Mouse (Mus musculus) bone marrow, adult 2 months (tissue): ENCODE results near the gene Bloc1s3. TPM values are rescaled to one million over a fixed set of nuclear protein-coding genes. Genes with fewer than 3 reads are reported as not detected.

Experiments
- H3K27ac ChIP-seq: fragments of 200-500 bp; 2 replicates; pipeline ENCODE4 v1.5.1; 2012; ENCODE audit warnings: low read depth, mild to moderate bottlenecking, control low read depth, inconsistent platforms, low read length; ENCODE audit not compliant: control insufficient read depth, poor library complexity, insufficient read depth
- H3K4me1 ChIP-seq: fragments of 200-500 bp; 2 replicates; pipeline ENCODE4 v1.6.1; 2011; ENCODE audit warnings: low read length; ENCODE audit not compliant: control insufficient read depth, insufficient read depth
- H3K4me3 ChIP-seq: fragments of 200-500 bp; replicated peaks from 2 replicates; pipeline ENCODE3; 2011; ENCODE audit warnings: mild to moderate bottlenecking, low read depth, low read length, control low read depth; ENCODE audit not compliant: control insufficient read depth
- CTCF ChIP-seq: fragments of 200-500 bp; IDR thresholded peaks from 2 replicates; pipeline ENCODE4 v1.5.1; 2011; ENCODE audit warnings: low read length, control low read depth; ENCODE audit not compliant: control insufficient read depth, insufficient read depth
- POLR2A ChIP-seq: fragments of 200-500 bp; IDR thresholded peaks from 2 replicates; pipeline ENCODE4 v1.6.1; 2011; ENCODE audit warnings: low read depth, mild to moderate bottlenecking, control low read depth, low read length, borderline replicate concordance; ENCODE audit not compliant: control insufficient read depth
- WGBS: fragments of 180-500 bp; shearing (Covaris S2); methylation state at CpG from one replicate; pipeline ENCODE4 v1.1.7; 2018; 5-methylcytosine and 5-hydroxymethylcytosine counted together
- polyA plus RNA-seq: library from polyadenylated mRNA; stranded (reverse); fragments of >200 nt; gene quantifications from 2 replicates; pipeline ENCODE4 v1.2.4, GENCODE M21; 2011; ENCODE audit warnings: low replicate concordance; ENCODE audit not compliant: missing spikeins, insufficient read depth, insufficient read length

Bloc1s3 gene
- polyA plus RNA-seq, 1 experiment, result 8.0 TPM

GRCm38 (mm10) chr7:19507612-19507981 is 570 bp downstream of the Bloc1s3 start:
- Histone ChIP-seq H3K4me1 (peaks cover 4% of the 10 kb centered on the region; the same call in 1 of the 2 replicates), H3K27ac (no peak overlapping the region; the same call in 1 of the 2 replicates), H3K4me3 (peak overlapping the region; percentile 95)
- TF ChIP-seq POLR2A (no peak), CTCF (no peak)
- 6% methylated on average over 18 of the region's 18 CpGs for WGBS

- H3K4me3 ChIP-seq, result peak overlapping the region; percentile 95
- H3K4me1 ChIP-seq, result peaks cover 4% of the 10 kb centered on the region; the same call in 1 of the 2 replicates
- H3K27ac ChIP-seq, result peak overlapping the region; percentile 4; the same call in 1 of the 2 replicates
- TF ChIP-seq CTCF (no peak), POLR2A (no peak)
- WGBS, result 4% methylated on average over 69 of the region's 71 CpGs
These were observed 1.1 kb downstream of the Bloc1s3 start for GRCm38 (mm10) chr7:19506969-19507611.

DNA sequence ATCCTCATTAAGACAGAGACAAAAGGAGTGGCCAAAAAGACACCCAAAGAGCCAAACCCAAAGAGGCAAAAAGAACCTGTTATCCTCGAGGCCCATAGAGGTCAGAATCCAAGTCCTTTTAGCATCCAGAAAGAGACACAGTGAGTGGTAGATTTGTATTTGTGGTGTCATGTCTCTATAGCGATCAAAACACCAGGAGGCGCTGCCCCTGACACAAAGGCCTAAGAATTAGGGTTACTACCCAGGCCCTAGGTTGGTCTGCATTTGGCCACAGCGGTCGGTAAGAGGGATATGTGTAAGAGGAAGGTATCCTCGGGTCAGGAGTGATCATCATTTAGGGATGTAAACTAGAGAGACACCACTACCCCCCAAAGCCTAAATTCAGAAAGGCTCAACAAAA is 1.8 kb downstream of the Bloc1s3 start:
- Histone ChIP-seq H3K27ac (no peak overlapping the region), H3K4me1 (peaks cover 4% of the 10 kb centered on the region; the same call in 1 of the 2 replicates), H3K4me3 (no peak overlapping the region)
- 32% methylated on average over 6 of the region's 6 CpGs for WGBS
- TF ChIP-seq POLR2A (no peak), CTCF (peak; percentile 22; the same call in 1 of the 2 replicates)

DNA sequence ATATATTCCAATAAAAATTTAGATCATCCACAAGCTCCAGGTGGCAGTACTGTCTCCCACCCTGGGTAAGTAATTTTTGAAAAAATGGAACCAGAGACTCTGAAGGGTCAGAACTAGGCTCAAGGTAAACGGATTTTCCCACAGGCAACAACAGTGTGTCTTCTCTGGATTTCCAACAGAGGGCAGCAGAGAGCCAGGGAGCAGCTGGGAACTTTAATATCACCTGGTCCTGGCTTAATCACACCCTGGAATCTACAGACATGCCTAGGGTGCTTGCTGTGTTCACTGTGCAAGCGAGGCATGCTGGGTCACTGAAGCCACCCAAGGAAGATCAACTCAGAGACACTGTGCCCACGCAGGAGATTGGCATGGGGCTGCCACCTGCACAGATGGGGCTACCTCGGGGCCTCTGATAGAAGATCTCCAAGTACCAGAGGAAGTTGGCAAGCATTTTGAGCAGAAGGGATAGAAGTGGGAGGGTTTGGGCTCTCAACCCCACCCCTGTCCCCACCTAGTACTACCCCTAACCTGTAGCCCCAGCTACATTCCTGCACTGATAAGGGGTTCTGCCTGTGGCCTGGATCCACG is 4.6 kb downstream of the Bloc1s3 start:
- Histone ChIP-seq H3K27ac (no peak overlapping the region; the same call in 1 of the 2 replicates), H3K4me3 (no peak overlapping the region), H3K4me1 (peaks cover 5% of the 10 kb centered on the region; the same call in 1 of the 2 replicates)
- 28% methylated on average over 5 of the region's 5 CpGs for WGBS
- TF ChIP-seq CTCF, result peak; percentile 80
- no peak for TF ChIP-seq POLR2A

GRCm38 (mm10) chr7:19501658-19502057 is 6.5 kb downstream of the Bloc1s3 start:
- Histone ChIP-seq H3K27ac (peak overlapping the region; percentile 56), H3K4me3 (no peak overlapping the region), H3K4me1 (peaks cover 2% of the 10 kb centered on the region; the same call in 1 of the 2 replicates)
- WGBS, result 63% methylated on average over 4 of the region's 4 CpGs
- TF ChIP-seq POLR2A, result no peak
- no peak for TF ChIP-seq CTCF

GRCm38 (mm10) chr7:19500420-19501363 is 7.5 kb downstream of the Bloc1s3 start:
- Histone ChIP-seq H3K4me3 (no peak overlapping the region), H3K27ac (peak overlapping the region; percentile 61; the same call in 1 of the 2 replicates), H3K4me1 (peaks cover 2% of the 10 kb centered on the region; the same call in 1 of the 2 replicates)
- no peak for TF ChIP-seq CTCF
- no peak for TF ChIP-seq POLR2A
- 10% methylated on average over 12 of the region's 12 CpGs for WGBS

DNA sequence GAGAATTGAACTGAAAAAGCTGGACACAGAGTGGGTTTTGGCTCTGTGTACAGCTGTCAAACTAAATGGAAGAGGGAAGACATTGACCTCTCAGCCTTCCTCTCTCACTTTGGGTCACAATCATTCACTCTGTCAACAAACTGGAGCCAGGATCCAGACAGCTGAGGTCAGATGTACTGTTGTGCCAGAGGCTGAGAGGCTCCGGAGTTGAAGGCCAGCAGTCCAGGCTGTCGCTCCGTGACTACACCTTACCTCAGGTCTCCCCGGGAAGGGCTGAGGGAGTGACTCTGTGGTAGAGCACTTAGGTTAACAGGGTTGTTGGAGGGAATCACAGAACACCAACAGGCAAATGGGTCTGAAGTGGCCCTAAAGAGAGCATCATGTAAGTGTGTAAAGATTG is 9.8 kb downstream of the Bloc1s3 start:
- H3K27ac ChIP-seq, result no peak overlapping the region
- 89% methylated on average over 4 of the region's 4 CpGs for WGBS
- TF ChIP-seq CTCF, result no peak
- TF ChIP-seq POLR2A, result no peak
- H3K4me3 ChIP-seq, result no peak overlapping the region
- peaks cover 2% of the 10 kb centered on the region; the same call in 1 of the 2 replicates for H3K4me1 ChIP-seq

DNA sequence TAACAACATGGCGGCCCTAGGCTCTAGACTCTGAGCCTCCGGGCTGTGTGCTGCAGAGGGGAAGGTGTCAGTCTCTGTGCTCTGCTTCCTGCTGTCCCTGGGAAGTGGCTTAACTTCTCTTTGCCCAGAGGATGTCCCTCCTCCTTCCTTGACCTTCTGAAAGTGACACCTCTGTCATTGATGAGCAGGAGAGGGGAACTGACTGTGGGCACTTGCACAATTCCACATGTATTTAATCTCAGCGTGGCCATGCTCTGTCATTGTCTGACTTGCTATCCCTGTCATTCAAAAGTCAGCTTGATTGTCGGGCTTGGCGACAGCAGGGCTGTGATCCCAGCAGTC is 12.0 kb downstream of the Bloc1s3 start:
- Histone ChIP-seq H3K4me3 (no peak overlapping the region), H3K4me1 (peaks cover 2% of the 10 kb centered on the region; the same call in 1 of the 2 replicates), H3K27ac (no peak overlapping the region)
- TF ChIP-seq POLR2A, result no peak
- TF ChIP-seq CTCF, result no peak
- WGBS, result 56% methylated on average over 5 of the region's 5 CpGs
